Mouse (Mus musculus): Measurements from ENCODE around the gene Olfr749. TPM values are rescaled to one million over a fixed set of nuclear protein-coding genes. Genes with fewer than 3 reads are reported as not detected.

The Olfr749 gene
- total and polyA plus RNA-seq, 3 experiments: not detected

DNA sequence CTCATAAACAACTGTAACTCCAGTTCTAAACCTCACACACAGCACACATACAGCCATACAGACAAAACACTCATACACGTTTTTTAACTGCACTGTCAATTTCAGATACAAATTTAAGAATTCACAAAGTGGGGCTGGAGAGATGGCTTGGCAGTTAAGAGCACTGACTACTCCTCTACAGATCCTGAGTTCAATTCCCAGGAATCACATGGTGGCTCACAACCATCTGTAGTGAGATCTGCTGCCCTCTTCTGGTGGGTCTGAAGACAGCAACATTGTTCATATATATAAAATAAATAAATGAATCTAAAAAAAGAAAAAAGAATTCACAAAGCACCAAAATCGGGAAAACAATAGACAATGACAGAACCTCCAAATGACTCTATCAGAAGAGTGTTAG lies 26.4 kb upstream of the Olfr749 start:
- Histone ChIP-seq H3K9ac (ENCODE audit: control insufficient read depth, low read depth, low read length, poor library complexity, severe bottlenecking) (no peak overlapping the region), H3K9me3 (replicated peaks; ENCODE audit: insufficient read depth, low read length) (no peaks in the 10 kb centered on the region), H3K36me3 (ENCODE audit: control insufficient read depth in 1 of 2, insufficient read depth in 2 of 2, low read length in 2 of 2) (peaks cover 0 to 1% of the 10 kb centered on the region in 2 experiments; a peak in 1 of 4 replicates), H3K27ac (ENCODE audit: control insufficient read depth, low read depth, low read length) (no peak overlapping the region), H3K27me3 (ENCODE audit: control insufficient read depth in 1 of 2, insufficient read depth in 2 of 2, low read length in 2 of 2) (no peaks in the 10 kb centered on the region), H3K79me2 (ENCODE audit: control insufficient read depth, insufficient read depth, low read length, poor library complexity) (no peaks in the 10 kb centered on the region), H3K4me1 (ENCODE audit: control insufficient read depth in 1 of 2, insufficient read depth in 2 of 2, low read length in 2 of 2) (no peaks in the 10 kb centered on the region), H3K4me3 (ENCODE audit: control insufficient read depth in 1 of 2, insufficient read depth in 1 of 2, low read depth in 2 of 2, low read length in 2 of 2) (no peak overlapping the region)
- no peak for TF ChIP-seq MAFK (IDR thresholded peaks at IDR 0.05; ENCODE audit: borderline replicate concordance, low read depth, low read length)
- no peak for TF ChIP-seq ZKSCAN1 (IDR thresholded peaks at IDR 0.05; ENCODE audit: low read depth, low read length)
- peak; percentile 23; the same call in 1 of the 2 replicates for TF ChIP-seq SMC3 (IDR thresholded peaks at IDR 0.05; ENCODE audit: low read depth, low read length)
- TF ChIP-seq CHD1 (IDR thresholded peaks at IDR 0.05; ENCODE audit: low read depth, low read length): no peak
- TF ChIP-seq RAD21 (IDR thresholded peaks at IDR 0.05; ENCODE audit: low read depth, low read length): peak; percentile 30
- no peak for TF ChIP-seq TAL1 (IDR thresholded peaks at IDR 0.05; ENCODE audit: low read length)
- no peak for TF ChIP-seq USF2 (IDR thresholded peaks at IDR 0.05; ENCODE audit: borderline replicate concordance in 1 of 2, insufficient read depth in 1 of 2, low read depth in 1 of 2, low read length in 2 of 2)
- no peak for TF ChIP-seq MEF2A (IDR thresholded peaks at IDR 0.05; ENCODE audit: extremely low read depth, insufficient replicate concordance, low read depth, low read length, poor library complexity, severe bottlenecking)
- TF ChIP-seq TCF12 (IDR thresholded peaks at IDR 0.05; ENCODE audit: low read depth, low read length): no peak
- 0 out of 2 replicates have a peak, but pooled peaks have one; percentile 18 for TF ChIP-seq ZC3H11A (IDR thresholded peaks at IDR 0.05; ENCODE audit: low read depth, low read length)
- TF ChIP-seq HCFC1 (IDR thresholded peaks at IDR 0.05; ENCODE audit: low read depth, low read length): no peak
- TF ChIP-seq MYC (IDR thresholded peaks at IDR 0.05; ENCODE audit: low read depth, low read length): peak; percentile 38; the same call in 1 of the 2 replicates
- no peak for TF ChIP-seq TBP (IDR thresholded peaks at IDR 0.05; ENCODE audit: low read depth, low read length)
- TF ChIP-seq CTCF (IDR thresholded peaks at IDR 0.05 in 2 of 3, conservative IDR thresholded peaks at IDR 0.05 in 1 of 3; ENCODE audit: control insufficient read depth in 1 of 3, insufficient read depth in 1 of 3, low read depth in 2 of 3, low read length in 3 of 3, poor library complexity in 1 of 3, severe bottlenecking in 1 of 3): peak; percentile 33 to 42 (median 42); a peak in 5 of 6 replicates
- TF ChIP-seq UBTF (IDR thresholded peaks at IDR 0.05; ENCODE audit: borderline replicate concordance, insufficient read depth, low read depth, low read length): no peak
- TF ChIP-seq ZNF384 (IDR thresholded peaks at IDR 0.05; ENCODE audit: low read depth, low read length): 0 out of 2 replicates have a peak, but pooled peaks have one; percentile 13
- TF ChIP-seq EP300 (IDR thresholded peaks at IDR 0.05; ENCODE audit: low read depth in 1 of 2, low read length in 2 of 2): no peak
- peak; percentile 55 for DNase-seq (ENCODE audit: low read depth, low spot score)

DNA sequence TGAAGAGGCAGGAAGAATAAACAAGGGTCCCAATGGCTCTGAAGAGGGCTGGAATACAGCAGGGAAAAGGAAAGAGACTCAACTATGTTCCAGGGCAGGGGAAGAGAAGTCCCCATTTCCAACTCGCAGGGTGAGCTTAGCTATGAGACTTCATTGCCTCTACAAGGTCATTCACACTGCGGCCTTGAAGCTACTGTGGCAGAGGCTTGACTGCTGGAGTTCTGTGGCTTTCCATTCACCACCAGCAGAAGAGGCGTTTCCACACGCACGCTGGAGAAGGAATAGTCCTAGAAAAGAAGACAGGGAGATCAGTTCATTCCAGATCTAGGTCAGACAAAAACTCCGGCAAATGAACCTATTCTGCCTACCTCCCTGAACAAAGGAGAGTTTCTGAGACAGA lies 20.8 kb upstream of the Olfr749 start:
- no peak for TF ChIP-seq NELFE (IDR thresholded peaks at IDR 0.05; ENCODE audit: low read depth, low read length)
- no peak for TF ChIP-seq POLR2AphosphoS5 (IDR thresholded peaks at IDR 0.05; ENCODE audit: borderline replicate concordance, low read depth, low read length)
- no peak for TF ChIP-seq ZC3H11A (IDR thresholded peaks at IDR 0.05; ENCODE audit: low read depth, low read length)
- TF ChIP-seq TAL1 (IDR thresholded peaks at IDR 0.05; ENCODE audit: low read length): no peak
- no peak for TF ChIP-seq MAX (IDR thresholded peaks at IDR 0.05; ENCODE audit: low read length)
- no peak for TF ChIP-seq KAT2A (conservative IDR thresholded peaks at IDR 0.05; ENCODE audit: low read depth, low read length)
- TF ChIP-seq MYB (IDR thresholded peaks at IDR 0.05; ENCODE audit: low read depth, low read length): no peak
- TF ChIP-seq CHD2 (IDR thresholded peaks at IDR 0.05; ENCODE audit: low read length): no peak
- Histone ChIP-seq H3K9ac (ENCODE audit: control insufficient read depth, low read depth, low read length, poor library complexity, severe bottlenecking) (no peak overlapping the region), H3K4me3 (ENCODE audit: control insufficient read depth in 1 of 2, insufficient read depth in 1 of 2, low read depth in 2 of 2, low read length in 2 of 2) (no peak overlapping the region), H3K27me3 (ENCODE audit: control insufficient read depth in 1 of 2, insufficient read depth in 2 of 2, low read length in 2 of 2) (no peaks in the 10 kb centered on the region), H3K9me3 (replicated peaks; ENCODE audit: insufficient read depth, low read length) (no peaks in the 10 kb centered on the region), H3K27ac (ENCODE audit: control insufficient read depth, low read depth, low read length) (no peak overlapping the region), H3K4me1 (ENCODE audit: control insufficient read depth in 1 of 2, insufficient read depth in 2 of 2, low read length in 2 of 2) (no peaks in the 10 kb centered on the region), H3K79me2 (ENCODE audit: control insufficient read depth, insufficient read depth, low read length, poor library complexity) (no peaks in the 10 kb centered on the region), H3K36me3 (ENCODE audit: control insufficient read depth in 1 of 2, insufficient read depth in 2 of 2, low read length in 2 of 2) (peaks cover 0 to 1% of the 10 kb centered on the region in 2 experiments; a peak in 1 of 4 replicates)
- DNase-seq (ENCODE audit: low read depth, low spot score): no peak
